Mouse (Mus musculus) right cerebral cortex, postnatal 36 days (tissue): ENCODE results near the gene Ucma.
A peak's percentile ranks its signal among the peaks of the same experiment; 100 is the strongest.

Source experiments
- DNase-seq, 2 experiments: peaks; one replicate each; pipeline ENCODE4 v3.0.0; 2022; ENCODE audit warnings: low spot score in 2 of 2, mixed read lengths in 1 of 2

Gene Ucma

GRCm38 (mm10) chr2:5007107-5007506 is 31.2 kb downstream of the Ucma start:
- DNase-seq = no peak

- no peak for DNase-seq
These were observed 36.1 kb downstream of the Ucma start for GRCm38 (mm10) chr2:5011898-5012490.

GRCm38 (mm10) chr2:5012491-5013324 is 36.8 kb downstream of the Ucma start, which contains the start of gene Mcm10:
Mcm10 (minus strand) TSS chr2:5012791.
- peak; percentile 85 to 91 for DNase-seq

GRCm38 (mm10) chr2:5014616-5015015 is 38.7 kb downstream of the Ucma start:
- DNase-seq = no peak

- DNase-seq = no peak
These were observed 39.6 kb downstream of the Ucma start for GRCm38 (mm10) chr2:5015527-5015926.

GRCm38 (mm10) chr2:5016922-5017321 is 41.0 kb downstream of the Ucma start:
- DNase-seq = no peak

- DNase-seq = peak; percentile 30 to 61
These were observed 43.8 kb downstream of the Ucma start for GRCm38 (mm10) chr2:5019708-5020107.

GRCm38 (mm10) chr2:5023275-5023674 is 47.4 kb downstream of the Ucma start:
- no peak for DNase-seq

GRCm38 (mm10) chr2:5023699-5024399 is 47.9 kb downstream of the Ucma start:
- no peak for DNase-seq

- DNase-seq = no peak
These were observed 49.3 kb downstream of the Ucma start for GRCm38 (mm10) chr2:5025162-5025733.

- DNase-seq = no peak
These were observed 51.1 kb downstream of the Ucma start for GRCm38 (mm10) chr2:5027057-5027456.

- no peak for DNase-seq
These were observed 52.1 kb downstream of the Ucma start for GRCm38 (mm10) chr2:5028047-5028446.

GRCm38 (mm10) chr2:5029808-5030207 is 53.9 kb downstream of the Ucma start:
- DNase-seq = no peak

GRCm38 (mm10) chr2:5031215-5031614 is 55.3 kb downstream of the Ucma start:
- peak in 1 of 2 experiments; percentile 43 for DNase-seq

GRCm38 (mm10) chr2:5032665-5033064 is 56.7 kb downstream of the Ucma start:
- DNase-seq = no peak

- no peak for DNase-seq
These were observed 57.9 kb downstream of the Ucma start for GRCm38 (mm10) chr2:5033546-5034420.

- no peak for DNase-seq
These were observed 58.9 kb downstream of the Ucma start for GRCm38 (mm10) chr2:5034801-5035200.

- DNase-seq = no peak
These were observed 59.3 kb downstream of the Ucma start for GRCm38 (mm10) chr2:5035241-5035640.
